Mouse (Mus musculus): ENCODE results near the gene Tub. TPM values are rescaled to one million over a fixed set of nuclear protein-coding genes. Genes with fewer than 3 reads are reported as not detected.
A peak's percentile ranks its signal among the peaks of the same experiment; 100 is the strongest.

Tub gene
- 100 to 1,000 TPM; 119 to 128 TPM for total RNA-seq (2021)

- intact Hi-C loops (cut with DNase I) = loop anchor here (2.0 to 10.0 kb wide), 2 partner anchors 76 to 484 kb away; partner anchors contain the start of gene Stk33
- peak in 1 of 2 experiments; percentile 91 for DNase-seq (ENCODE audit: low spot score in 2 of 2)
These were observed at the start of gene Tub for GRCm38 (mm10) chr7:108950312-108950761. TSS of gene Tub (plus strand) at chr7:108950338.

GRCm38 (mm10) chr7:108903969-108904368, 46.2 kb upstream of the Tub start:
- intact Hi-C loops (cut with DNase I) = no loop called here
- no peak for DNase-seq (ENCODE audit: low spot score in 2 of 2)

GRCm38 (mm10) chr7:108927043-108927442, 23.1 kb upstream of the Tub start:
- no peak for DNase-seq (ENCODE audit: low spot score in 2 of 2)
- intact Hi-C loops (cut with DNase I) = no loop called here

DNA sequence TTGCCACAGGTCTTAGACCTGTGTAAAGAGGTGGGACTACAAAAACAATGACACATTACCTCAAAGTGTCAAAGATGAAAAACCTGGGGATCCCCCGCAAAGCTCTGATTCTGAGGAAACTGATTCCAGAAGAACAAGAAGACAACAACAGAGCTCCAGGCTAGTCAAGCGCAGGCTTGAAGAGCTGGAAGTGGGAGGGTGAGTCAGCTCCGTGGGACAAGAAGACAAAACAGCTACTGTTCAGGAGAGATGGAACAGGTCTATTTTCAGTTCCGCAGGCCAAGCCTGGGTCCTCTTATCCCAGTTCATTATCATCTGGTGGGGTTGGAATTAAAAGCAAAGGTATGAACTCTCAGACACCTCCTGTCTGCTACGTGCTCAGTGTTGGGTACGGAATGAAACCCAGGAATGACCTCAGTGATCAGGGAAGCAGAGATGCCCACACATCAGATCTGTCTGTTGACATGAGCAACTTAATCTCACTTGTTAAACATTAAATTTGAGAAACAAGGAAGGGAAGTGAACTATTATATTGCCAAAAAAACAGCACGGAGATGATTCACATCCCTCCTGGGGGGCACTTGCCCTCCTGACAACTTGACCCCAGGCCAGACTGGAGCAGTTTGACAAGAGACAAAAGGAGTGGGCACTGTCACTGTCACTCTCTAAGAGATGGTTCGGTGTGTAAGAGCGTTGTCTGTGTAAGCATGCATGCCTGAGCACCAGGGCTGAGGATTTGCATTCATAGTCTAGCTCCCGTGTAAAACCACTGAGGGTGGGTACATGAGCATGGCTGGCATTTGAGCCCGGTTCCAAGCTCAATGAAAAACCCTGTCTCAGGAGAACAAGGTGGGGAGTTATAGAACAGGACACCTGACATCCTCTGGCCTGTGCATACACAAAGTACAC, 21.6 kb upstream of the Tub start:
- intact Hi-C loops (cut with DNase I) = no loop called here
- peak in 1 of 2 experiments; percentile 62 for DNase-seq (ENCODE audit: low spot score in 2 of 2)

GRCm38 (mm10) chr7:108929726-108930393, 20.3 kb upstream of the Tub start, which contains the start of gene Nlrp10:
TSS of gene Nlrp10 (minus strand) at chr7:108930178.
- intact Hi-C loops (cut with DNase I) = loop anchor here (5.0 kb wide), 1 partner anchor 1068 kb away; no protein-coding TSS in a partner anchor
- DNase-seq (ENCODE audit: low spot score in 2 of 2) = no peak

GRCm38 (mm10) chr7:108933794-108934731, 16.1 kb upstream of the Tub start, which contains the start of gene Eif3f:
TSS of gene Eif3f (plus strand) at chr7:108934417.
- DNase-seq (ENCODE audit: low spot score in 2 of 2) = peak; percentile 93 to 99
- intact Hi-C loops (cut with DNase I) = loop anchor here (2.0 to 5.0 kb wide), 3 partner anchors 83 to 1072 kb away; partner anchors contain the start of gene Olfr516

DNA sequence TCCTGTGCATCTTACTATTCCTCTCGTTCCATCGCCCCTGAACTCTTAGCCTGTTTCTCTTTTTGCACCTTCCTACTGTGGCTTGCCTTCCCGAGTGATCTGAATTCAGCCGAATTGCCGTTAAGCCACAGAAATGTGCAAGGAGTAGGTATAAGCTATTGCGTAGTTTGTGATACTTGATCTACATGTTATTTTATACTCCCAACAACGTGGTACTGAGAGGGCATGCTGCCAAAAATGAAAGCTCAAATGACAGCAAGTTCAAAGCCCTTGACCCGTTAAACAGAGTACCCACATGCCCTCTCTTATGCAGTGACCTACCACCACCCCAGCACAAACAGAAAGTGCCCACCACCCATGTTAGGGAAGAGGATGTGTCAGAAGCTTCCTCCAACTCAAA, 15.3 kb upstream of the Tub start:
- no peak for DNase-seq (ENCODE audit: low spot score in 2 of 2)
- intact Hi-C loops (cut with DNase I) = loop anchor here (5.0 kb wide), 1 partner anchor 1073 kb away; no protein-coding TSS in a partner anchor

DNA sequence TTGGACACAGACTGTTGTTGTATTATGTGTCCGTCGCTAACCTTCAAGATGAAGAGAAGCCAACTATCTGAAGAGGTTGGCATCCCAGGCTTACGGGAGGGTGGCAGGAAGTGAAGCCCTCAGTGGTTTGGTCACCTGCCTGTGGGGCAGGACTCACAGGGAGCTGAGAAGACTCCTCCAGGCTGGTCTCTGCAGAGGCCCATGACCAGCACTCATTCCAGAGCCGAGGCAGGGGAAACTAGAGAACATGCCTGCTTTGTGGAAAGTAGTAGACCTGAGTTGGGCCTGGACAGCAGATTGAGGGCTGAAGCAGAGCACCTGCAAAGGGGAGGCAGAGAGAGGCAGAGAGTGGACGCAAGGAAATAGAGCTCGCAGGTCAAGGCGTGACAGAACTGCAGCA, 14.7 kb upstream of the Tub start:
- no peak for DNase-seq (ENCODE audit: low spot score in 2 of 2)
- intact Hi-C loops (cut with DNase I) = no loop called here

- intact Hi-C loops (cut with DNase I) = no loop called here
- no peak for DNase-seq (ENCODE audit: low spot score in 2 of 2)
These were observed 13.5 kb upstream of the Tub start for GRCm38 (mm10) chr7:108936591-108936990.

- peak in 1 of 2 experiments; percentile 24 for DNase-seq (ENCODE audit: low spot score in 2 of 2)
- intact Hi-C loops (cut with DNase I) = no loop called here
These were observed 8.7 kb upstream of the Tub start for GRCm38 (mm10) chr7:108941466-108941865.

- intact Hi-C loops (cut with DNase I) = no loop called here
- peak; percentile 52 to 75 for DNase-seq (ENCODE audit: low spot score in 2 of 2)
These were observed 6.1 kb upstream of the Tub start for GRCm38 (mm10) chr7:108944002-108944401.

DNA sequence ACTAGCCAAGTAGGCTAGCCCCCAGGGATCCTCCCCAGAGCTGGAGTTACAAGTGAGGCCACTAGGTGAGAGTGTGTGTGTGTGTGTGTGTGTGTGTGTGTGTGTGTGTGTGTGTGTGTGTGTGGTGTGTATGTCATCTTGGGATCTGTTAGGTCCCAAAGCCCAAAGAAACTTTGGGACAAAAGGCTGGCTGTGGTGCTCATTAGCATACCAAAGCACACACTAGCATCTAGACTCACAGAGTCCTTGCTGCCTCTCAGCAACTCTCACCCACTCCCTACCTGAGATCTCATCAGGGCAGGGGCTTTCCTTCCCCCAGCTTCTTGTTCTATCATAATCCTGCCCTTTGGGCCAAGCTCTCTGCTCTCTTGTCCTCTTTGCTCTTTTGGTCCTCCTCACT, 1.5 kb upstream of the Tub start:
- DNase-seq (ENCODE audit: low spot score in 2 of 2) = no peak
- intact Hi-C loops (cut with DNase I) = no loop called here

GRCm38 (mm10) chr7:108949301-108949700, 837 bp upstream of the Tub start:
- DNase-seq (ENCODE audit: low spot score in 2 of 2) = no peak
- intact Hi-C loops (cut with DNase I) = no loop called here

DNA sequence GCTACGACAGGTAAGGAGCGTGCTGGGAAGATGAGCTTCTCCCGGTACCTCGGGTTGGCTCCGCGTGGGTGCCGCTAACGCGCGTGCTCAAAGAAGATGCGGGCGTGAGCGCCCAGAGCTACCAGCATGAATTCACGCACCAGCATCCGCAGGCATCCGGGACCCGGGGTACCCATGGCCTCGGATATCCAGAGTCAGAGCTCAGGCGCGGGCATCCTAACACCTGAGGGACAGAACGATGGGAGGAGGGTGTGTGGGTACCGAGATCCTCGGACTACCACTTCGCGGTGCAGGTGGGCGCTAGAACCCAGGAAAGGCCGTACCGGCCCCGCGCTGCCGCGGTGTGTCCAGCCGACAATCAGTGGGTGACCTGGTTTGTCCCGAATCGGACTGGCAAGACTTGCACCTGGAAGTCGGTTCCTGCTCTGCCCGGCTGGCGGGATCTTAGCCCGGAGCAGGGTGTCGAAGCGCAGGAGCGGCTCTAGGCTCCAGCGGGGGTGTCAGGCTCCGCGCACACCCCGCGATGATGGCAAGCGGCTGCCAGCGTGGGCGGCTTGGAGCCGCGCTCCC, 709 bp downstream of the Tub start:
- intact Hi-C loops (cut with DNase I) = loop anchor here (2.0 to 10.0 kb wide), 2 partner anchors 76 to 484 kb away; partner anchors contain the start of gene Stk33
- DNase-seq (ENCODE audit: low spot score in 2 of 2) = peak; percentile 80 to 87

- no peak for DNase-seq (ENCODE audit: low spot score in 2 of 2)
- intact Hi-C loops (cut with DNase I) = loop anchor here (10.0 kb wide), 1 partner anchor 482 kb away; the partner anchor contains the start of gene Stk33
These were observed 2.7 kb downstream of the Tub start for GRCm38 (mm10) chr7:108952801-108953200.

DNA sequence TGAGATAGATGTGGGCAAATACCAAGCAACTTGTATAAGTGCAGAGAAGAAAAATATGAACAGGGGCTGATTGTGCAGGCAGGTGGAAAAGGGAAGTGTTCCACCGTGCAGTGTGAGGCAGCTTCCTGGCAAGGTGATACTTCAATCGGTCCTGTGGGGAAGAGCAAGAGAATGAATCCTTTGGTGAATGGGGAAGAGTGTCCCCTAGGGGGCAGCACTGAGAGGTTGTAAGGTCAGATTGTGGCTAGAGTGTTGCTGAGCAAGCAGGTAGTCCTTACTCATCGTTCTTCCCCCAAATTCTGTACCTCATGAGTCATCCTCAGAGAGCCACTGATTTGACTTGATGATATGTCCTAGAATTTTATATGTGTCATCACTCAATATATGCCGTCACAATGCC, 4.0 kb downstream of the Tub start:
- DNase-seq (ENCODE audit: low spot score in 2 of 2) = no peak
- intact Hi-C loops (cut with DNase I) = loop anchor here (10.0 kb wide), 1 partner anchor 481 kb away; the partner anchor contains the start of gene Stk33

GRCm38 (mm10) chr7:108957734-108958133, 7.6 kb downstream of the Tub start:
- intact Hi-C loops (cut with DNase I) = loop anchor here (10.0 kb wide), 1 partner anchor 477 kb away; the partner anchor contains the start of gene Stk33
- DNase-seq (ENCODE audit: low spot score in 2 of 2) = no peak

- DNase-seq (ENCODE audit: low spot score in 2 of 2) = no peak
- intact Hi-C loops (cut with DNase I) = no loop called here
These were observed 15.8 kb downstream of the Tub start for GRCm38 (mm10) chr7:108965968-108966367.
